Mouse (Mus musculus): ENCODE measurements around the gene Zfp618.

The Zfp618 gene

GRCm38 (mm10) chr4:63064911-63065310, 99.5 kb downstream of the Zfp618 start:
- no peak for DNase-seq (ENCODE audit: extremely low spot score, low spot score)

DNA sequence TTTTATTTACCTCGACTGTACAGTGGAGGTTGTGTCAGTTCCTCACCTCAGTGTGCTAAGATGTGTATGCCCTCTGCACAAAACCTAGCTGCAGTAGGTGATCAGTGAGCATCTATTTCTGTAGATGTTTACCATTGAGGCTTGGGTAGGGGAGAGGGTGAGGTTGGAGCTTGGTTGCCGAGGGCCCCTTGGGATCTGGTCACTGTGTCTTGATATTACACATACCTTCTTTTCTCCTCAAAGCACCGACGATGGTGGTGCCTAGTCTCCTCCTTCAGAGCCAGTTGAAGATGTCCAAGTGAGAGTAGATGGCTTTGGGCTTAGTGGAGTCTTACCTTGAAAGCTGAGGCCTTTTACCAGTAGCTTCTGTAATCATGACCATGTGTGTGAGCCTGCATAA, 101.4 kb downstream of the Zfp618 start:
- DNase-seq (ENCODE audit: extremely low spot score, low spot score): no peak

DNA sequence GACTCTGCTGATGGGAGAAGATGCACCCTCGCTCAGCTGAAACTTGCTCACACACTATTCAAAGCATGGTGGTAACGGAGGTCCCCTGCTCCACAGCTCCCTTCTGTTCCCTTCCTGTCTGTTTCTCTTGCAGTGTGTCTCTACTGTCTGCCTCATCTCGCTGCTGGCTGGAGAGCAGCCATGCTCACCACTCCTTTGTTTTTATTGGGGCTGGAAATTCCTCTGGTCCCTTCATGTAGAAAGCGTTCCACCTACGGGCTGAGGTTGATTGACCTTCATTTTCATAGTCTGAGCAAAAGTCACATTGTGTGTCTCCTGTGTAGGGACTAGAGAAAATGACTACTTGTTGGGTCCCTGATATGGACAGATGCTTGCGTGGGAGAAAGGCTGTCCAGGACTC, 102.4 kb downstream of the Zfp618 start:
- DNase-seq (ENCODE audit: extremely low spot score, low spot score): no peak

GRCm38 (mm10) chr4:63068499-63069175, 103.3 kb downstream of the Zfp618 start:
- no peak for DNase-seq (ENCODE audit: extremely low spot score, low spot score)

GRCm38 (mm10) chr4:63071413-63072260, 106.3 kb downstream of the Zfp618 start:
- DNase-seq (ENCODE audit: extremely low spot score, low spot score): no peak

- no peak for DNase-seq (ENCODE audit: extremely low spot score, low spot score)
Observed at GRCm38 (mm10) chr4:63073139-63073538, 107.8 kb downstream of the Zfp618 start.

DNA sequence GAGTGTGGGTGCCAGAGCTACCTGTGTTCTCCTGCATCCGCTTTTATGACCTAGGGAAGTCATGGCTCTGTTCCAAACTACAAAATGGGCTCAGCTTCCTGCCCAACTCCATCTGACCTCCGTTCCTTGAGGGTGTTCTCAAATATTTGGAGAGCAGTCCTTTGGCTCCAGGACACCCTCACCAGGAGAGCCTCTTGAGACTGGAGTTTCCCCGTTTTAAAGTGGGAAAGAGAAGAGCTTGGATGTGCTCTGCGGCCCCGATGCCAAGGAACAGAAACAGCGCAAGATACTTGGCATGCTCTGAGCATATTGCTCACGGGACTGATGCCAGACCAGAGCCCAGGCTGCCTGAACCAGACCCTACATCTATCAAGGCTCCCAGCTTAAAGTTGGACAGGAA, 113.8 kb downstream of the Zfp618 start:
- DNase-seq (ENCODE audit: extremely low spot score, low spot score): no peak

DNA sequence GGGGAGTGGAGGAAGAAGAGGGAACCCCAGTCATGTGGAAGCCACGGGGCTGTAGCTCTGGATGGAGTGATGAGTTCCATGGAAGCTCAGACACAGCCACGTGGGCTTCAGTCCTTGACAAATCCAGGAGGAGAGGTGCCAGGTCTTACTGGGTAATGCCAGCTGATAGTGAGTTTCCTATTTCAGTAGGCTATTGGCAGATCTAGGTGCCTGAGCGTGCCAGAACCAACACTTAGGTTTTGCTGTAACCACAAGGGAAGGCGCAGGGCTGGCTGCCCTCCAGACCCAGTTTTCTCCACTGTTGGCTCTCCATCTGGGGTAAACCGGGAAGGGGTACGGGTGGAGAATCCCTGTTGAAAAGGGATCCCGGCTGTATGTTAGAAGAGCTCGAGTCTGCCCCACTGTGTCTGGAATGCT, 119.1 kb downstream of the Zfp618 start:
- DNase-seq (ENCODE audit: extremely low spot score, low spot score): no peak

DNA sequence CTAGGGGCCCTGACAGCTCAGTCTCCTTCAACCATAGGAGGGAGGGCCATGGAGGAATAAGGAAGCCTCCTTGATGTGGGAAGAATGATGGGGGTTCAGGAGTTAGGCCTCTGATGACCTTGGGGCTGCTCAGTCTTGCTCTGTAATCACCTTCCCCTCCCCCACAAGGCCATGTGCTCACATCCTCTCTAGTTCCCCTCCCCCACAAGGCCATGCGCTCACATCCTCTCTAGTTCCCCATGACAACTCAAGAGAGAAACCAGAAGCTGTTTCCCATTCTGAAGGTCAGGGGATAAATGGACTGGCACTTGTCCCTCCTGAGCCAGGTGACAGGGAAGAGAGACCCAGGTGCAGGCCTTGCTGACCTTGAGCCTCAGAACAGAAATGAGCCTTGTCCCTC, 124.1 kb downstream of the Zfp618 start:
- DNase-seq (ENCODE audit: extremely low spot score, low spot score): no peak

GRCm38 (mm10) chr4:63091151-63091550, 125.8 kb downstream of the Zfp618 start:
- DNase-seq (ENCODE audit: extremely low spot score, low spot score): no peak

DNA sequence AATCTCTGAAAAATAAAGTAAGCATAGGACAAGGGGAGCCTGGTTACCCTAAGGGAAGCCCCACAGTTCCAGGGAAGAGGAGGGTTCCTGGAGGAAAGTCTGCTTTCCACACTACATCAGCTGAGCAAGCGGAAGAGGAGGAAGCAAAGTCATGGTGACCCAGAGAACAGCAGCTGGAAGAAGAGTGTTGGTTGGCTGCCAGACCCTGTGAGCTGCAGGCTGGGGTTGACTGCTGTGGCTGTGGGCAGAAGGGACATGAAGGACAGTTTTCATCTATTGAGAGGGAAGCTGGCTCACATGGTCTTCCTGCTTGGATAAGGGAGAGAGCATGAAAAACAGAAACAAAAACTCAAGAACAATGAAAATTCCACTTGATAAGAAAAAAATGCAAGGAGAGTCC, 132.2 kb downstream of the Zfp618 start:
- DNase-seq (ENCODE audit: extremely low spot score, low spot score): no peak

DNA sequence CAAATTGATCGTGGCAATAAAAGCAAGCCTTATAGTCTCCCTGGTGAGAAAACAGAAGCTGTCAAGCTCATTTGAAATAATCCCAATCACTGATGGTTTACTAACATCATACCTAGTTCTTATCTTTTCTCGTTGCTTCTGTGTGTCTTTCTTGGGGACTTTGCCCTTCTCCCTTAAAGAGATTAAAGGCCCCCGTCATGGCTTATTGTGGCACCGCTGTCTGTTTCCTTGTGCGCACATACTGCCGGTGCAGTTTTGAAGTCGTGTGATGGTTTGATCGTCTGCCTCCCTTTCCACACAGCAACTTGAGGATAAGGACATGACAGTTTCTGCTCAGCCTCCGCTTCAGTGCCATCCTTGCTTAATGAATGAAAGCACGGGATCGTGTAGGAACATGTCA, 135.1 kb downstream of the Zfp618 start:
- DNase-seq (ENCODE audit: extremely low spot score, low spot score): no peak

- DNase-seq (ENCODE audit: extremely low spot score, low spot score): no peak
Observed at GRCm38 (mm10) chr4:63102025-63102424, 136.7 kb downstream of the Zfp618 start.

GRCm38 (mm10) chr4:63105651-63106050, 140.3 kb downstream of the Zfp618 start:
- no peak for DNase-seq (ENCODE audit: extremely low spot score, low spot score)

- peak; percentile 76 for DNase-seq (ENCODE audit: extremely low spot score, low spot score)
Observed at GRCm38 (mm10) chr4:63118639-63119437, 153.5 kb downstream of the Zfp618 start.

DNA sequence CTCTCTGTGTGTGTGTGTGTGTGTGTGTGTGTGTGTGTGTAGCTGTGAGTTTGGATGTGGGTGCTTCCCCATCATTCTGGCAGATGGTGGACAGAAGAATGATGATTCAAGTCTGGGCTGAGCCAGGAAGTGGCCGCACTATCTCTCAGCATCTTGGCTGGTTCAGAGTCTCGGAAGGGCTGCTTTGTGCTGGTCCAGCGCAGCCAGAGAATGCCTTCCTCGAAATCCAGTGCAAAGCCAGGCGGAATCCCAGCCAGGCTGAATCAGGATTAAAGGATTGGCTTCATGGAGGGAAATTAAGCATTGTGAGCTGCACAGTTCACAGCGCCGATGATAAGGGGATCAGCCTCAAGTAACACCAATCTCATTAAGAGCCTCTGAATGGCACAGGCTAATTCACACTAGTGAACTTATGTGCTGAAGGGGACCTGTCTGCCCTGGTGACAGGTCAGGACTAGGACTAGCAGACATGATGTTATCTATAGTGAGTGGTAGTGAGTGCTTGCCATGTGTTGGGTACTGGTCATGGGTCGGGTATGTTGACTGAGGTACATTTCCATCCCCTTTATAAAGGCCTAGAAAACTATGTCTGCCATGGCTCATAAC, 159.6 kb downstream of the Zfp618 start:
- no peak for DNase-seq (ENCODE audit: extremely low spot score, low spot score)

GRCm38 (mm10) chr4:63129891-63130624, 164.7 kb downstream of the Zfp618 start:
- no peak for DNase-seq (ENCODE audit: extremely low spot score, low spot score)

DNA sequence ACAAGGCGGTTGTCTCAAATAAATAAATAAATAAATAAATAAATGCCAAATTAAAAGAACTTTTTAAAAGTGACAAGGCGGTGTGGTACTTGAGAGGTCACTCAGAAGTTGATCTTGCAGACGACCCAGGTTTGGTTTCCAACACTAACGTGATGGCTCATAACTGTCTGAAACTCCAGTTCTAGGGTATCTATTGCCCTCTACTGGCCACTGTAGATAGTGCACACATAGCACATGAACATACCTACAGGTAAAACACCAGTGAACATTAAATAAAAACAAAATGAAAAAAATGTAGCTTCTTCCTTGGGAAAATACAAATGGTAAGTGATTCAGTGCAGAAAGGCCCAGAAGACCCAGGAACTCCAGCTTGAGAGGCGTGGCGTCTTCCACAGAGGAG, 181.9 kb downstream of the Zfp618 start:
- DNase-seq (ENCODE audit: extremely low spot score, low spot score): no peak

DNA sequence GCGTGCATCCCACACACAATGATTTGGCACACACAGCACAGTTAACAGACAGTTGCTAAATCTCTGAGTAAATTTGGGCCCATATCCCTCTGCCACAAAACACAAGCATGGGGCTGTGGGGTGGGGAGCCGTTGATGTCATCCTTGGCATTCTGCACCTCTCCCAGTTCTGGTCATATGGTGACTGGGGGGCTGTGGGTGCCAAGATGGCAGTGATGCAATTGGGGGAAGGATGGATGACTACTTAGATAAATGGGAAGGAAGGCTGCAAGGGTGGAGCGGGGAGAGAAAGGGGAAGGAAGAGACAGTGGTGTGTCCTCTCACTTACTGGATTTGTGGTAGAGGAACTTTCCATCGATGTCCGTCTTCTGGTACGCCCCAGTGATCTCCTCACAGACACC, 185.8 kb downstream of the Zfp618 start:
- no peak for DNase-seq (ENCODE audit: extremely low spot score, low spot score)

DNA sequence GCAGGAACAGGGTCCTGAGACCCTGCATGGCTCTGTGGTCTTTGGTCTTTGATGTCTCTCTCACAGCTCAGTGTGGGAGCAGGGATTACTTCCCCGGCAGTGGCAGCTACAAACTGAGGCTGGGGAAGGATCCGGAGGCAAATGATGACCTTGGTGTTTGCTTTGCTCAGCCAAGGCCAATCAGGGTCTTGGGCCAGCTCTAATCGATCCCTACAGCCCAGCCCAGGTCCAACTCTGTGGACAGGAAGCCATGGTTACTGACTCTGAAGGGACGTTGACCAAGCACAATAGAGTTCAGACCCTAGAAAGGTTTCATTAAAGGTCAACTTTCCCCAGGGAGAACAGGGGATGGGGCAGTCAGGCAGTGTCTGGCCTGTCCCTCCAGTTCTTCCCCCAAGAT, 188.7 kb downstream of the Zfp618 start:
- DNase-seq (ENCODE audit: extremely low spot score, low spot score): no peak

DNA sequence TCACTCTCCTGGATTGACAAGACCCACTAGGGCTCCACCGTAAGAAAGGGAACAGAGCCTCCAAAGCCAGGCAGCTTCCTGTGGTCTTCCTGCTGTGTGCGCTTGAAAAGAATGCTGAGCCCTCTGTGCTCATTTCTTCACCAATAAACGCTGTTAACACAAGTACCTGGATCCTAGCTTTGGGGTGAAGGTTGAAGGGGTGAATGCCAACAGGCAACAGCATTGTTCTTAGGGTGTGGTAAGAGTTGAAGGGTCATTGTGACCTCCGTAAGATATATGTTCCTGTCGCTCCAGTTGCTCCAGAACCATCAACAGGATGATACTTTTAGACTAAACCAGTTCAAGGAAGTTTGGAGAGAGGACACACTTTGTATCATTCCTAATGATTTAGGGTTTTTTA, 189.3 kb downstream of the Zfp618 start, which contains the start of gene Ambp:
Gene Ambp (minus strand): TSS at position 101 of the 400 bp plus-strand sequence.
- no peak for DNase-seq (ENCODE audit: extremely low spot score, low spot score)

All from neural tube, embryonic 10.5 days (tissue).